Mouse (Mus musculus): ENCODE measurements around the gene Gtf2f2. TPM values are rescaled to one million over a fixed set of nuclear protein-coding genes. Genes with fewer than 3 reads are reported as not detected.
"Not testable (repeated sequence)": the region's sequence is repeated elsewhere in the genome, so short reads cannot be mapped to it uniquely, and the experiment has no call there.

The Gtf2f2 gene
- total RNA-seq, 2 experiments from 2014 or later, result 15.8 to 16.1 TPM

DNA sequence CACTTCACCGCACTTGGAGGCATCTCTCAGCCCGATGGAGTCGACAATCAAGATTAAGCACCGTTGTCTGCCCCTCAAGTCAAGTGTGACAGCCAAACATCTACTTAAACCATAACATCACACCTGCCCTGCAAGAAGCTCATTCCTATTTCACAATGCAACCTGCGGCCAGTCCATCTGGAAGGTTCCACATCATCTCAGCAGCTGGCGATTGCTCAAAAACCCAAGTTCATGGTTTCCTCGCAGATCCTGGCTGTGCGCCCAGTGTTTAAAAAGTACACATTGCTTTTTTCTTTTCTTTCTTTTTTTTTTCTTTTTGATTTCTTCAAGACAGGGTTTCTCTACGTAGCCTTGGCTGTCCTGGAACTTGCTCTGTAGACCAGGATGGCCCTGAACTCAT, 137.1 kb downstream of the Gtf2f2 start:
- no peak for DNase-seq (ENCODE audit: low spot score in 2 of 2)
- intact Hi-C loops (cut with DNase I), result no loop called here

- DNase-seq (ENCODE audit: low spot score in 2 of 2), result no peak
- intact Hi-C loops (cut with DNase I), result no loop called here
Observed at GRCm38 (mm10) chr14:75871750-75872149, 138.9 kb downstream of the Gtf2f2 start.

DNA sequence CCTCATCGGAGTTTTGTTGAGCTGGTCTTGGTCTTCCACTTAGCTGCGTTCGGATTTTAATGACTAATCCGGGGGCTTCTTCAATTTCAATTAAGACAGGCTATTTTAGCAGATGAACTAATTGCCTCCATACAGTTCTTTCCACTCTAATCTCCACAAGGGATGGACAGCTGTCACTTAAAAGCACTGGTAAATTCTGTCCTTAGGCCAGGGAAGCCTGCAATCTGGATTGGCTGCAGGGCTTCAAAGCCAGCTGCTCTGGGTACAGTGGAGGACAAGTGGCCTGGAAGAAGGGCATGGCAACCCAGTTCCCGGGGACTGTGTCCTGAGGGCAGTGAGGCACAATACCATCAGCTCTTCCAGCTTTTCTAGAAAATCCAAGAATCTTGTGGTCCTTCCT, 139.6 kb downstream of the Gtf2f2 start:
- DNase-seq (ENCODE audit: low spot score in 2 of 2), result no peak
- intact Hi-C loops (cut with DNase I), result no loop called here

- DNase-seq (ENCODE audit: low spot score in 2 of 2), result no peak
- intact Hi-C loops (cut with DNase I), result no loop called here
Observed at GRCm38 (mm10) chr14:75870631-75871030, 140.0 kb downstream of the Gtf2f2 start.

DNA sequence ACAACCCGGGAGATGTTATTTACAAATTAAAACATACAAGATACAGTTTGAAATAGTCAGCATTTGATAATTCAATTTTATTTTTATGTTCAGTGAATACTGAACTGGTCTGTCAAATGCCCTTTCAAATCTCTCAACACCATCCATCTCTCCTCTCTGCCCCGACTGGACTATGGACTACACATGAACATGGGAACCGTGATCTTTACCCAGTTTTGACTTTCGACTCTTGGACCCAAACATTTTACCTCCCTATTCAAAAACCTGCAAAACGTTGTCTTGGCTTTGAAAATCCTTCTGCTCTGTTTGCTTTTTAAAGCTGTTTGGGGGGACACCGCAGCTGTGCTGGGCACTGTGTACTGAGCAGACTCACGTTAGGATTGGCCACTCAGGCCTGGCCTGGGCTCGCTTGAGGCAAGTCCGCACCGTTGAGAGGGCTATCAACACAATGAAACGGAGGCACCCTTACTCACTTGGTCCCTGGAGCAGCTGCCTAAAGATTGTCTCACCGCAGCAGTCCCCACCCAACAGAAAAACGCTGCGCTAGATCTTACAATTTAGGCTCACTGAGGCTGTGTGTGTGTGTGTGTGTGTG, 140.8 kb downstream of the Gtf2f2 start:
- intact Hi-C loops (cut with DNase I), result no loop called here

GRCm38 (mm10) chr14:75868028-75868427, 142.6 kb downstream of the Gtf2f2 start:
- DNase-seq (ENCODE audit: low spot score in 2 of 2); intact Hi-C loops (cut with DNase I): not testable (repeated sequence)

More for the DNA sequence above, 140.8 kb downstream of the Gtf2f2 start:
- DNase-seq (ENCODE audit: low spot score in 2 of 2), result no peak

DNA sequence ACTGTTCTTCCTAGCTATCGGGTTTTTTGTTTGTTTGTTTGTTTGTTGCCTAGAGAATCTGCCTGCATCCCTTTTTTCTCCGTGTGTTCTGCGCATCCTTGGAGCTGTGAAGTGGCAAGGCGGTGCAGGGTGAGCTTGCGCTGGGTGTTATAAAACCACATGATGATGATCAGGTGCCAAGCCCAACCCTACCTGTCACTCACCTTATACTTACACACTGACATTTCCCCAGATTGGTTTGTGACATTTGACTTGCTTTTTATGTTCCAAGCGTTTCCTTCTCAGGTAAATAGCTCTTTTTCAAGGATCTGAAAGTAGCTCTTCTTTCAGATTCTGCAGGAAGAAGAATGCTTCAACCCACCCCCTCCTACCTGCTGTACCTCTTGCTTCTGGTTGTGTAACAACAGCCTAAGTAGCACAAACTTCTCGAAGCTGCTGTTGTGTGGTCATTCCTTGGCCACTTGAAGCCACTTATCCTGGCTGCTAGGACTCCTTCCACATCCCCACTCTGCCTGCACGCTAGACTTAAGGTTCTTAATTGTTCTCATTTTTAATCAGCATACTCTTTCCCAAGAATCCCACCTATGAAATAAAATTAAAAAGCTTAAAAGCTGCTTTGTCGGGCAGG, 143.8 kb downstream of the Gtf2f2 start:
- intact Hi-C loops (cut with DNase I), result no loop called here
- DNase-seq (ENCODE audit: low spot score in 2 of 2), result no peak

DNA sequence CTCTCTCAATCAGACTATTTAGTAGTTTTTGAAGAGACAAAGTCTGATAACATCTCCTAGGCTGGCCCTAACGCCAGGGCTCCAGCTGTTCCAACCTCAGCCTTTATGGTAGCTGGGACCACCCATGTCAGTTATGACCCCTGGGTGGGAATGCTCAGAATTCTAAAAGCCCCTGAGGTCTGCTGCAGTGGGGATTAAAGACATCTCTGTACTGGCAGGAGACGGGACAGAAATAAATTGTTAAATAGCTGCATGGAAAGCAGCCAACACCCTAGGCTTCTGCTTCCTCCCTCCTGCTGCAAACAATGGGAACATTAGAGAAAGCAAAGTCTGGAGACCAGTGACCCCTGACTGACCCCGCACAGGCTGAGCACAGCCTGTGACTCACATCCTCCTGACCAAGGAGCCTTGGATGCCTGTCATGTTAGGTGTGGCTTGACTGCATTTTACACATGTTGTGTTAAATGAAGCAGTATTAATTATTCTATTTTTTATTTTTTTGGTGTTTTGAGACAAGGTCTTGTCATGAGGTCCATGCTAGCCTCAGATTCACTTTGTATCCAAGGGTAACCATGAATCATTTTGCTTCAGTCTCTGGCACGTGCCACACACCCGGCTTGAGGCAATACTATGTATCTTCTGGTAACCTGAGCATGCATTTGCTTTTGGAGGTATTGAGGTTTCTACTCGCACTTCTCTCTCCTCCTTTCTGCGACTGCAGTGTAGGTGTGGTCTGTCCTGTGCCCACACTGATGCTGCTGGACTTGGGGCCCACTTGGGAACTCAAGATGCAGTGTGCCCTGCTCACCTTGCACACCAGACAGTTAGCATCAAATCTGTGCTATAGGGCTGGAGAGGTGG, 146.9 kb downstream of the Gtf2f2 start:
- intact Hi-C loops (cut with DNase I), result no loop called here

GRCm38 (mm10) chr14:75862701-75863100, 148.0 kb downstream of the Gtf2f2 start:
- intact Hi-C loops (cut with DNase I), result no loop called here

More for the DNA sequence above, 146.9 kb downstream of the Gtf2f2 start:
- no peak for DNase-seq (ENCODE audit: low spot score in 2 of 2)

DNA sequence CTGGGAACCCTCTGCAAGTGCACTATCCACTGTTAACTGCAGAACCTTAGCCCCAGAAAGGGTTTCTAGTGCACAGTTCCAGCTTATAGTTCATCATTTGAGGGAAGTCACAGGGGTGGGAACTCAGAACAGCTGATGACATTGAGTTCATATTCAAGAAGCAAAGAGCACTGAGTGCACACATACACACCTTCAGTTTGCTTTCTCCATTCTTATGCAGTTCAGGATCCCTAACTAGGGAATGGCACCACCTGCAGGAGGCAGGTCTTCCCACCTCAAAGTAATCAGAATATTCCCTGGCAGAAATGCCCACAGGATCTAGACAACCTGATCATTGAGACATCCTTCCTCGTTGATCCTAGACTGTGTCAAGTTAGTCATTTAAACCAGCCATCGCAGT, 151.0 kb downstream of the Gtf2f2 start:
- intact Hi-C loops (cut with DNase I), result no loop called here
- DNase-seq (ENCODE audit: low spot score in 2 of 2), result no peak

More at GRCm38 (mm10) chr14:75862701-75863100, 148.0 kb downstream of the Gtf2f2 start:
- no peak for DNase-seq (ENCODE audit: low spot score in 2 of 2)

GRCm38 (mm10) chr14:75858181-75858580, 152.5 kb downstream of the Gtf2f2 start:
- intact Hi-C loops (cut with DNase I), result no loop called here
- no peak for DNase-seq (ENCODE audit: low spot score in 2 of 2)

- intact Hi-C loops (cut with DNase I), result no loop called here
- peak; percentile 27 to 41 for DNase-seq (ENCODE audit: low spot score in 2 of 2)
Observed at GRCm38 (mm10) chr14:75855263-75855992, 155.2 kb downstream of the Gtf2f2 start.

DNA sequence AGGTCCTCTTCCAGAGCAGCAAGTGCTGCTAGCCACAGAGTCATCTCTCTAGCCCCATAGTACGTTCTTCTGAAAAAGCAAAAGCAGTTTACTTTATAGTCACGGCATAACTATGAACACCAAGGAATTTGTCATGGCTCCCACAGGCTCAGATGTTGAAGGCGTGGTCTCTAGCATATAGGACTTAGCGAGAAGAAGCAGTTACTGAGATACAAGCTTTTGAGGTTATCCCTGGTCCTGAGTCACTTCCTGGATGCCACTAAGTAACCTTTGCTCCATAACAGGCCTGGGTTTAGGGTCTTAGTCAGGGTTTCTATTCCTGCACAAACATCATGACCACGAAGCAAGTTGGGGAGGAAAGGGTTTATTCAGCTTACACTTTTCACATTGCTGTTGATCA, 158.6 kb downstream of the Gtf2f2 start:
- no peak for DNase-seq (ENCODE audit: low spot score in 2 of 2)
- intact Hi-C loops (cut with DNase I), result no loop called here

- DNase-seq (ENCODE audit: low spot score in 2 of 2), result peak in 1 of 2 experiments; percentile 16
- intact Hi-C loops (cut with DNase I), result no loop called here
Observed at GRCm38 (mm10) chr14:75850819-75851218, 159.8 kb downstream of the Gtf2f2 start.

DNA sequence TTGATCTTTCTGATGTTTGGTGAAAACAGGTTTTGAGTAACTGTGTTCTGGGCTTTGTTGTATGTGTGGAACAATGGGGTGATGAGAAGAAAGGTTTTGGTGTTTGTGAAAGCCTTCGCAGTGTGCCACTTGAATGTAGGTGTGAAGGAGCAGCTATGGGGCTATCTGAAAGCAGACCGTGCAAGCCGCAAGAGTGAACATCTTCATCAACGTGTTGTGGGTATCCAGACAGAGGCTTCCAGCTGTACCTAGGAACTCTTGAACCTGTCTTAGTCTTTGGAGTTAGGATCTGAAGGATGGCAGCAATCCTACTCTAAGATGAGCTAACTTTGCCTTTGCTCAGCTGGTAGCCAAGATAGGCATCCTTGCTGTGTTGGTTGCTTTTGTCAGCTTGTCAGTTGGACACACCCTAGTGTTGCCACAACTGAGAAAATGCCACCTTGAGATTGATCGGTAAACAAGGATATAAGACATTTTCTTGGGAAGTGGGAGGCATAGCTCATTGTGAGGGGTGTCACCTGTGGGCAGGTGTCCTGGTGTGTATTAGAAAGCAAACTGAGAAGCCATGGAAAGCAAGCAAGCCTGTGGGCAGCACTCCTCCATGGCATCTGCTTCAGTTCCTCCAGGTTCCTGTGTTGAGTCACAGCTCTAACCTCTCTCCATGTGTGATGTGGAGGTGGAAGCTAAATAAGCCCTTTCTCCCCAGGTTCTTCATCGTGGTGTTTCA, 160.7 kb downstream of the Gtf2f2 start:
- DNase-seq (ENCODE audit: low spot score in 2 of 2), result peak; percentile 57 to 73
- intact Hi-C loops (cut with DNase I), result no loop called here

- intact Hi-C loops (cut with DNase I), result no loop called here
Observed at GRCm38 (mm10) chr14:75849236-75849635, 161.4 kb downstream of the Gtf2f2 start.

DNA sequence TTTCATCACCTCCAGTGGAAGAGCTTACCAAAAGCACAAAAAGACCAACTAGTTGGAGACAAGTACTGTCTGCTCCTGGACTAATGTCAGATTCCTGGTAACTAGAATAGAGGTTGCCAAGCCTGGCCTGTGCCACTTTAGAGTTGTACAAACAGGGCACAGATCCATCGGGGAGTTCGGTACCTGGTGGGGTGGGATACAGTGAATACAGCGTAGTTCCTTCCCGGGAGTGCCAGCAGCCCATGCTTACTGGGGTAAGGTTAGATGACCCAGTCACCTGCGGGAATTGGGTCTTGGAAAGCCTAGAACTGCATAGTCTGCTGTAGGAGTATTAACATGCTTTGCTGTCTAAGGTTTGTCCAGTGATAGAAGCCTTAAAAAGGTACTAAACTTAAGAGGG, 162.2 kb downstream of the Gtf2f2 start:
- DNase-seq (ENCODE audit: low spot score in 2 of 2), result no peak
- intact Hi-C loops (cut with DNase I), result no loop called here

More at GRCm38 (mm10) chr14:75849236-75849635, 161.4 kb downstream of the Gtf2f2 start:
- no peak for DNase-seq (ENCODE audit: low spot score in 2 of 2)

GRCm38 (mm10) chr14:75847669-75848068, 163.0 kb downstream of the Gtf2f2 start:
- DNase-seq (ENCODE audit: low spot score in 2 of 2), result no peak
- intact Hi-C loops (cut with DNase I), result no loop called here
